Mouse (Mus musculus) right cerebral cortex, postnatal 25 days (tissue): ENCODE results near the gene Yap1.

ENCODE experiments used
- DNase-seq: peaks from one replicate; pipeline ENCODE4 v3.0.0; 2022

Gene Yap1

GRCm38 (mm10) chr9:7971993-7972392 is 32.4 kb downstream of the Yap1 start:
- no peak for DNase-seq

- DNase-seq: no peak
Measured at GRCm38 (mm10) chr9:7967980-7968379, 36.4 kb downstream of the Yap1 start.

GRCm38 (mm10) chr9:7965590-7965989 is 38.8 kb downstream of the Yap1 start:
- no peak for DNase-seq

- DNase-seq: no peak
Measured at GRCm38 (mm10) chr9:7963867-7964266, 40.5 kb downstream of the Yap1 start.

- no peak for DNase-seq
Measured at GRCm38 (mm10) chr9:7962915-7963314, 41.5 kb downstream of the Yap1 start.

GRCm38 (mm10) chr9:7961366-7962160 is 42.8 kb downstream of the Yap1 start:
- no peak for DNase-seq

- DNase-seq: no peak
Measured at GRCm38 (mm10) chr9:7960382-7960781, 44.0 kb downstream of the Yap1 start.

GRCm38 (mm10) chr9:7959301-7959700 is 45.1 kb downstream of the Yap1 start:
- DNase-seq: no peak

GRCm38 (mm10) chr9:7958025-7958593 is 46.3 kb downstream of the Yap1 start:
- no peak for DNase-seq

- no peak for DNase-seq
Measured at GRCm38 (mm10) chr9:7957407-7957806, 47.0 kb downstream of the Yap1 start.

GRCm38 (mm10) chr9:7956400-7956799 is 48.0 kb downstream of the Yap1 start:
- no peak for DNase-seq

- DNase-seq: no peak
Measured at GRCm38 (mm10) chr9:7952886-7953285, 51.5 kb downstream of the Yap1 start.

GRCm38 (mm10) chr9:7950211-7950644 is 54.2 kb downstream of the Yap1 start:
- peak; percentile 48 for DNase-seq

- DNase-seq: no peak
Measured at GRCm38 (mm10) chr9:7947946-7948345, 56.5 kb downstream of the Yap1 start.

GRCm38 (mm10) chr9:7943796-7944462 is 60.5 kb downstream of the Yap1 start:
- no peak for DNase-seq

- DNase-seq: no peak
Measured at GRCm38 (mm10) chr9:7942701-7943100, 61.7 kb downstream of the Yap1 start.

GRCm38 (mm10) chr9:7940075-7940474 is 64.3 kb downstream of the Yap1 start:
- no peak for DNase-seq

- peak; percentile 49 for DNase-seq
Measured at GRCm38 (mm10) chr9:7934419-7934818, 70.0 kb downstream of the Yap1 start.

- DNase-seq: no peak
Measured at GRCm38 (mm10) chr9:7929552-7929951, 74.8 kb downstream of the Yap1 start.

GRCm38 (mm10) chr9:7928866-7929265 is 75.5 kb downstream of the Yap1 start:
- DNase-seq: no peak

GRCm38 (mm10) chr9:7928207-7928793 is 76.1 kb downstream of the Yap1 start:
- no peak for DNase-seq

GRCm38 (mm10) chr9:7914925-7915324 is 89.5 kb downstream of the Yap1 start:
- no peak for DNase-seq

GRCm38 (mm10) chr9:7914487-7914886 is 89.9 kb downstream of the Yap1 start:
- peak; percentile 15 for DNase-seq

- DNase-seq: no peak
Measured at GRCm38 (mm10) chr9:7913953-7914352, 90.4 kb downstream of the Yap1 start.
